Mouse (Mus musculus) urinary bladder, adult 18-20 months (tissue): Measurements from ENCODE around the gene Dis3.

ENCODE experiments used
- DNase-seq, 2 experiments: peaks; one replicate each; pipeline ENCODE4 v3.0.0; 2022; ENCODE audit warnings: low spot score in 2 of 2, mixed read lengths in 2 of 2

Gene Dis3

DNA sequence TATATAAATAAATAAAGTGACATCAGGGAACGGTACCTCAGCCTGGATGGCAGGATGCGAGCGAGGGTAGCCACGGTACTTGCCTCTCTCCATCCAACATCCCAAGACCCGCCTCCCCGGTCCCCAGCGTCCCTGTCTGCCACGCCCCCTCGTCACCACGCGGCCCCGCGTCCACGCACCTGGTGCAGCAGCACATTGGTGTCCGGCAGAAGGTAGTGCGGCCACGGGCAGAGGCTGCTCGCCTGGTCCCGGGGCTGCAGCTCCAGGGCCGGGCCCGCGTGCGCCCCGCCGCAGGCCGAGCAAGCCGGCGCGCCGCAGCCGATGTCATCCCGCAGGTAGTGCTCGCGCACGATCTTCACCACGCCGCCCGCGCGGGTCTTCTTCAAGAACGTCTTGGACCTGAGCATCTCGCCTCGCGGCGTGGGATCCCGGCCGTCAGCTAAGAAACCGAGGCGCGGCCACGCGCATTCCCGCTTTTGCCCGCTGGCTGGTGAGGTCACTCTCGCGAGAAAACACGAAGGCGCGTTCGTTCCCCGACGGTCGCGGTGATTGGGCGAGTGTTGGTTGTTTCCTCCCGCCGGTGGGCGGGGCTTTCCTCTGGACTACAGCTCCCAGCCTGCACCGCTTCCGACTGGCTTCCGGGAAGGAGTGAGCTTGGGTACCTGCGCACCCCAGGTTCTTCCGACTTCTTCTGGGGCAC lies at the start of gene Dis3, which contains the start of gene Pibf1:
Gene Dis3 (minus strand): TSS at position 504 of the 700 bp plus-strand sequence.
Gene Pibf1 (plus strand): TSS at position 158 of the 700 bp plus-strand sequence.
- peak; percentile 98 to 99 for DNase-seq

DNA sequence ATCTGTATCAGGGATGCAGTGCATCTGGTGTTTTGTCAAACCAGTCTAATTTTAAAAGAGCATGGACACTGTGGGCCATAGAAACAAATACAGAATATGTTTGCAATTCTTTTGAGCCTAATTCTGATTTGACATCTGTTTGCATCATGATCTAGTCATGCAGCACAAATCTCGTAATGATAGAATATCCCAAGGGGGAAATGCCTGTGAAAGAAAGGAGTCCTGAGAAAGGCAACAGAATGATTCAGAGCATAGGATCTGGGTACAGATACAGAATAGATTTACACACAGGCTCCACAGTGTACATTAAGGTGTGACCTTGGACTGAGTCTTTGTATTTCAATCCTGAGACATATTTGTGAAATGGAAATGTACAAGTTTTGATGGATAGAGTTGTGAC lies 47.3 kb upstream of the Dis3 start:
- DNase-seq: no peak

DNA sequence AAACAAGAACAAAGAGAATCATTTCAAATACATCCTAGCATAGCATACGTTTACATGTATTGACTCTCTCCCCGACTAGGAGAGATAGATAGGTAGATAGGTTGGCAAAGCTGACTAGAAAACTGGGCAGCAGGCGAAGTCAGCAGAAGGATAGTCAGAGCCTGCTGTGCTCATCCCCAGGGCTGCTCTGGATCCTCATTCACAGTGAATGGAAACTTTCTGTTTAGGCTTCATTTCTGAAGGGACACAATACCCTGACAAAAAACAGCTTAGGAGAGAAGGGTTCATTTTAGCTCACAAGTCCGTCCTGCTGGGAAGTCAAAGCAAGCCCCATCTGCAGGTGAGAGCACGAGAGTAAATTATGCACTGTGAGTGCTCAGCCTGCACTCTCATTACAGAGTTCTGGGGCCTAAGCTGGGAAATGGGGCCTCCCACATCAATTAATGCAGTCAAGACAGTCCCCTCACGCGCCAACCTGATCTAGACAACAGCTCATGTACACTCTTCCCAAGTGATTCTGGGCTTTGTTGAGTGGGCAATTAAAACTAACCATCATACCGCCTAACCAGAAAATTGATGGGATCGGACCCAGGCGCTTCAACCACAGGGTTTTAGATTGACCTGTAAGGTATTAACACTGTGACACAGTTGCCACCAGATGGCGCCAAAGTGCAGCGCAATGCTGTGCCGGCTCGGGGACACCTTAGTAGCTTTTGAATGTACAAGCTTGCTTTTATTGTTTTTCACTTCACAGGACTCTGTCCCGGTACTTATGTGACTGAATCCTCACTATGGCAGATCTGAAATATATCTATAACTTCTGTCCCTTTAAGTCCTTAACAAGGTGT lies 42.4 kb upstream of the Dis3 start:
- peak; percentile 67 to 68 for DNase-seq

DNA sequence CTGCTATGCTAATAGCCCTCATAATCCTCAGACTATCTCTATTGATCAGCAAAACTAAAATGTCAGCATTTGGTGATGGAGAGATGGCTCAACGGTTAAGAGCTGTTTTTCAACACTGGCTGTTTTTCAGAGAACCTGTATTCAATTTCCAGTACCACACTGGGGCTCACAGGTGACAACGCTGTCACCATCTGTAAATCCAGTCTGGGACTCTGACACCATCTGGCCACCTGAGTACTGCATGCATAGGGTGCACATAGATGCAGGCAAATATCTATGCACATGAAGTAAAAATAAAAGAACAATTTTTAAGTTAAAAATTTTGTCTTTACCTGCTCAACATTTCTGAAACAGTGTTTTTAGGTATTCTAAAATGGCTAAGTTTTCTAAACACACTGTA lies 40.5 kb upstream of the Dis3 start:
- DNase-seq: no peak

DNA sequence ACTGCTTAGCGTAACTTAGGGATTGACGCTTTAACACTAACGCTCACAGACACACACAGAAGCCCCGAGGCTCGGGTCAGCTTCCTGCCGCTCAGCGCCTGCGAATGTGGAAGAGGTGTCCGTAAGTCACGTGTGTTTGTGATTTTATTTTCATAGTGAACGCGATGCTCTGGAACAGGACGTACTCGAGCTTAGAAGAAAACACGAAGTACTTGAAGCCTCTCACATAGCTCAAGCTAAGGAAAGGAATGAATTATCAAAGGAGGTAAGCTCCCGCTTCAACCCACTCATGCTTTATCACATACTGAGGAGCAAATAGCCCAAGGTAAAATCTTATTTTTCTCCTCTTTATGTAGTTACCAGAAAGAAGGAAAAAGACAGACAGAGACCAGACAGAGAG lies 36.7 kb upstream of the Dis3 start:
- DNase-seq: no peak

DNA sequence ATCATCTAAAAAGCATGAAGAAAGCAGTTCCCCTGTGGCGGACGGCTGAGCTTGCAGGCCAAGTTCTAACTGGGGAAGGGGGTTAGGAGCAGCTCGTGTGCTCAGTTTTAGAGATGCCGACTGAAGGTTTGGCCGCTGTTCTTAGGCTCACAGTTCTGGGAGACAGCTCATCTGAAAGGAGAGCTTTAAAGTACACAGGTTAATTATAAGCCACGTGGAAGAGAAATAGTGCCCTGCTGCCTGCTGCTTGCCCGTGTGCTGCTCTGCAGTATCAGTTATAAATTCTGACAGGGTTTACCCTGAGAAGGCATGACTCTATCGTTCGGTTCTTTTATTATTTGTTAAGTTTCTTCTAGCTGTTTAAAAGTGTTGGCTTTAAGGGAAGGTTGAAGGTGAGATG lies 36.2 kb upstream of the Dis3 start:
- no peak for DNase-seq

DNA sequence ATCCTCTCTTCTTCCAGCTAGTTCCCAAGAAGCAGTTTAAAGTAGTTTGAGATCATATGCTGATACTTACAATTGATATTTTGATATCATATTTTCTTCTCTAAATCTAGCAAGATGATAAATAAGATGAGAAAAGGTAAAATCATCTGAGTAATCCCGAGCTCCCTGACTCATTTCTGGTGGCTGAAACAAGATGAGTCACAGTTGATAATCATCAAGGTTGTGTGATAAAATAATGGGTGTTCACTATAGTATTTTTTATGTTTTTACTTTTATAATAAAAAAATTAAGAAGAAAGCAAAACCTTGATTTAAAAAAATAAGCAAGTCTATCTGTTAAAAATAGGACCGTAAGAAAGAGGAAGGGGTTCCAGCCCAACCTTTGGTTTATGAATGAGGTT lies 34.5 kb upstream of the Dis3 start:
- no peak for DNase-seq

DNA sequence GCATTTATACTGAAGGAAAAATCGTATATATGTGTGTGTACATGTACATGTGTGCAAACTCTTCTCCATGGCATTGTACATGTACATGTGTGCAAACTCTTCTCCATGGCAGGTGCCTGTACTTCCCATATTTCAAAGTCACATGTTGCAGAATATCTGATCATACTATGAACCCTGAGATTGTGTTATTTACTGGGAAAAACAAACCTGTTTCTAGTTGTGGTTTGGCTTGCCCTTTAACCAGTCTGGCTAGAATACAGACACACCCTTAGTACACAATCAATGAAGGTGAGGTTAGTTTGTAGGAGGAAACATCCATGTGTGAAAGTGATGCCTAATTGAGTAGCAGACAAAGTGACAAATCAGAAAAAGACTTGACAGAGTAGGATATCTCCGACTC lies 29.5 kb upstream of the Dis3 start:
- DNase-seq: no peak

DNA sequence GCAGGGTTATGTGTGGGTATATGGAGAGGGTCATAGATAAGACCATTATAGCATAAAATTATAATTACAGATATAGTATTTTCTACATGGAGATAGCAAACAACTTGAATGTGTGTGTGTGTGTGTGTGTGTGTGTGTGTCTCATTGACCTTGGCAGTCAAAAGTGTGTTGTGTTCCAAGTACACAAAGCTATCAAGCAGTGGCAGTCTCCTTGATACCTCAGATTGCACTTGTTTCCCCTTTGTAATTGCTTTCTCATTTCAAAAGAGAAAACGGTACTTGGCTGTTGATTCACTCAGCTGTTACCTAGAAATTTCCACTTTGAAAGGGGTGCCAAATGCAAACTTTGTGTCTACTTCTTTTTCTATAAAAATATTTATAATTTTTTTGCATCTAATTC lies 27.9 kb upstream of the Dis3 start:
- no peak for DNase-seq

DNA sequence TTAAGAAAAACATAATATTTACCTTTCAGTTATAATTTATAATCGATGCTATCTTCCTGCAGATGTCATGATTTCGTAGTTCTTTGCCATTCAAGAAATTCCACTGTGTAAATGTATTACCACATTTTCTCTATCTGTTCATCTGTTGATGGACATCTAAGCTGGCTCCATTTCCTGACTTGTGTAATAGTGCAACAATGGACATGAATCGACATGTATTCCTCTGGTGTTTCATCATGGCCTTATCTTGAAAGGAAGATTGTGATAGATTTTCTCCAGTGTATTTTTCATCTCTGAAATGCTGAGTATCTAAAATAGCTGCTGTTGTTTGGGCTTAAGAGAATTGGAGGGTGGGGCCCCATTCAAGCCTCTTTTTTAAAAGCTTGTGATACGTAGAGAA lies 27.1 kb upstream of the Dis3 start:
- DNase-seq: peak in 1 of 2 experiments; percentile 6

DNA sequence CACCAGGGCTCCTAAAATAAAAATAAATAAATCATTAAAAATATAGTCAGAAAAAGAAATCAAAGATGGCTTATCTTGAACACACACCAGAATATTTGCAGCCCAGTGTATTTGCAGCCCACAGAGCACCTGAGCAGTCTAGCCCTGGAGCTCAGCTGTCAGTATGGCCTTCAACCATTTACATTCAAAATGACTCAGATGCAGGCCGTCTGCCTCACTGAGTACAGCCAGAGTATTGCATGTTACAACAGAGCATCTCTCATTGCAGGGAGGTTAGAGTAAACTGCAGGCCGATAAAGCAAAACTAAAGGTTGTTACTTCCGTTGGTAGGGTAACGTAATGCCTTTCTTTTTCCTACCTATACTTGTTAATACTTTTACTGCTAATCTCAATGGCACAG lies 24.5 kb upstream of the Dis3 start:
- DNase-seq: no peak

DNA sequence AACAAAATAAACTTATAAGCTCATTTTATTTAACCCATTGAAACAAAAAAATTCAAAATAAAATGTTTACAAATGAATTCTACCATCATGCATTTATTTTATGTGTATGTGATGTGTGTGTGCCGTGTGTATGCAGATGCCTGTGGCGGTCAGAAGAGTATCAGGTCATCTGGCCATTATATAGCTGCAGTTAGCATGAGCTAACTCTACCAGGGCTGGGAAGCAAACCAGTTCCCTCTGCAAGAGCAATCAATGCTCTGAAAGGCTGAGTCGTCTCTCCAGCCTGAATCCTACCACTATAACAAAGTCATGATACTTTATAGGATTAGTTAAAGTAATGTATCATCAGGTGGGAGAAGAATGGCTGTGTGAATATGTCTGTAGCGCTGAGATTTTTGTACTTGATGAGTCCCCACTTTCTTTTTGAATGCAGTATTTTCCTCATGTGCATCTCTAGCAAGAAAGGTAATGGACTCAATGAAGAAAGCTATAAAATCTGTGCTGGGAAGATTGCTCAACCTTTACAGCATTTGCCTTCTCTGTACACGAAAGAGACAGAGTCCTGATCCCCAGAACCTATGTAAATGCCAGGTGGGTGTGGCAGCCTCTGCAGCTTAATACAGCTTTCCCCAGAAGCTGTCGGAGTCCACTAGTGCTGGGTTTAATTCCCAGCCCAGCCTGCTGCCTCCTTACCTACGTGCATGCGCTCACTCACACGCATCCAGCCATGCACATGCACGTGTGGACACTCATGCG lies 22.2 kb upstream of the Dis3 start:
- no peak for DNase-seq

DNA sequence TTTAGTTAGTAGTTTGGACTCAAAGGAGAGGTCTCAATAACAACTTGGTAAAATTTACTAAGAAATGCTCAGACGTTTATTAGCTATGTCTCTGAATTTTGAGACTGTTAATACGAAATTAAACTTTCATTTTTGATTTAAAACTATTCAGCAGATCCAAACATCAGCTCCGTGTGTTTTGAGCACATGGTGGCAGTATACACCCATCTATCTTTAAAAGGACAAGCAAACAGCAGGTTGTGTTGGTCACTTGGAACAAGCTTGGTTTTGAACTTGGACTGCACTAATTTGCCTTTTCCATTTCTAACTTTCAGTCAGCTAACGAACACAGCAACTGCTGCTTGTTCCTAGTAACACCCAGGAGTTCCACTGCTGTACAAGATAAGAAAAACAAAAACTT lies 18.0 kb upstream of the Dis3 start:
- no peak for DNase-seq

DNA sequence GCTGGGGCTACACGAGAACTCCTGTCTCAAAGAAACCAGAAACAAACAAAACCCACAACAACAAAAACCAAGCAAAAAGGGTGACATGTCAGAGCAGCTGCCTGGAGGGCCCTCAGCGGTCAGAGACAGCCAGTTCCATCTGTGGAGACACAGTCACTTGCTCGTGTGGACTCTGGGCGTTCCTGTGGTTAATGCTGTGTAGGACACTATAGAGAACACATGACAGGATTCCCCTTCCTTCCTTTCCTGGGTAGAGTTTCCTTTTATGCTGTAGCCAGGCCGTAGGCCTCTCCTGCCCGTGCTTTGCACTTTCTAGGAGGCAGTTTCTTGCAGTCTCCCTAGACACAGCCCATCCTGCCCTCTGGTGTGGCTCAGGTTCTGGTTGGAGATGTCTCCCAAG lies 9.2 kb upstream of the Dis3 start:
- DNase-seq: no peak

DNA sequence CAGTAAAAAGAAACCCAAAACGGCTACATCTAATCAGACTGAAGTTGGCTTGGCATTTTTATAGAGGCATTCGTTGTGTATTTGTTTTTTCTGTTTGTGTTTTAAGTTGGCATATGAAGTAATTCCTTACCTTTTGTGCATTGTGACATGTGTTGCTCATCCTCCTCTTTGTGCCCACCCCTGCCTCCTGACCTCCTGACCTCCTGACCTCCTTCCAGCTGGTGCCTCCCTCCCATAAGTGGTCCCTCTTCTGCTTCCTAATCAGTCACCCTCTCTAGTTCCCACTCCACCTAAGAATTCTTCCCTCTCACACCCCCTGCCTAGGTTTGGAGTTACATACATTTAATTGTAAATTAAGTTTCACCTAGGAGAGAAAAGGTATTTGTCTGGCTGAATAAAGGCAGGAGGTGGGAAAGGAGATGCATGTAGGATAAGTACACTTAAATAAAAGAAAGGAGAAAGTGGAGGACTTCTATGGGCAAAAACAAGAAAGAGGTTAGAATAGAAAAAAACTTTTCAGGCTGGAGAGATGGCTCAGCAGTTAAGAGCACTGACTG lies 8.1 kb upstream of the Dis3 start:
- DNase-seq: no peak

DNA sequence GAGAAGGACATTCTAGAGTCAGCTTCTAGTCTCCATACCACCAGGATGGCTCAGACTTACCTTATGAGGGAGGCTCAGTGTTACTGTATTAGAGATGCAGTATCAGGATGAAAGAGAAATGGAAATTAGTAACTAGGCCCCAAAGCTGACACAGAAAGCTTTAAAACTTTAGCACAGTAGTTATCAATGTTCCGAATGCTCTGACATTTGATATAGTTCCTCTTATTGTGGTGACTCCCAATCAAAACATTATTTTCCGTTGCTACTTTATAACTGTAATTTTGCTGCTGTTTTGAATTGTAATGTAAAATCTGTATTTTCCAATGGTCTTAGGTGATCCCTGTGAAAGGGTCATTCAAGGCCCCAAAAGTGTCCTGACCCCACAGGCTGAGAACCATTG lies 7.1 kb upstream of the Dis3 start:
- no peak for DNase-seq

DNA sequence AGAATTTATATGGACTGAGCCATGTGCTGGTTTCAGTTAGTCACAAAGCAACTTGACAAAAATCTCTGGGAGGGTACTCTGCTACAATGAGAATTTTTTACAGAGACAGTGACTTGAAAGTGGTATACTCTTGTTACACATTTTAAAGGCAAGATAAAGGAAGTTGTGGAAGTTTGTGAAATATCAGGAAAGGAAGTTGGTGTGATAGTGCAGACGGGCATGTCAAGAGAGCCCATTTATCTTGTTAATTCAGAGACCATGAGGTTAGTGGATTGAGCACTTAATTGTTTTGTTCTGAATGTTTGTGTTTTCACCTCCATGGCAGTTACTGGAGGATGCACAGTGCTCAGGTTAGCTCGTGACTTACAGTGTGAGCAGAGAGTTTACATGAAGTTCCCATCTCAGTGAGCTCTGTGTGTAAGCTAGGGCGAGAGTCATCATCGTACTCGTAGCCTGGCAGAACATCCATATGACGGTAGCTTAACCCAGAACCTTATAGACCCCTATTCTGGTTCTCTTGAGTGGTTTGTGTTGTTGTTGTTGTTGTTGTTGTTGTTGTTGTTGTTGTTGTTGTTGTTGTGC lies 5.1 kb upstream of the Dis3 start:
- DNase-seq: no peak

DNA sequence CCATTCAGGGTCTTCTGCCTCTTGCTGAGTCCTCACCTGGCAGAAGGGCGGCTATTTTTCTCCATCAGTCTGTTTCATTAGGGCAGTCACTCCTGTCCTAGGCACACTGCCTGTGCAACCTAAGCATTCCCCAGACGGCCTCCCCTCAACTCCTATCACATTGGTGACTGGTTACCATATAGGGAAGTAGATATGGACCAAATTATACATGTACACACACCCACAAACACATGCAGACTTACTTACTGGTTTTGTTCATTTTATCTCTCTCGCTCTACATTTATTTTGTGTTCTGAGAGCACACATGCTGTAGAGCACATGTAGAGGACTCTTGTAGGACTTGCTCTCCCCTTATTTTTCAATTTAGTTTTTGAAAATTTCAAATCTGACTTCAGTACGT lies 3.5 kb upstream of the Dis3 start:
- no peak for DNase-seq

DNA sequence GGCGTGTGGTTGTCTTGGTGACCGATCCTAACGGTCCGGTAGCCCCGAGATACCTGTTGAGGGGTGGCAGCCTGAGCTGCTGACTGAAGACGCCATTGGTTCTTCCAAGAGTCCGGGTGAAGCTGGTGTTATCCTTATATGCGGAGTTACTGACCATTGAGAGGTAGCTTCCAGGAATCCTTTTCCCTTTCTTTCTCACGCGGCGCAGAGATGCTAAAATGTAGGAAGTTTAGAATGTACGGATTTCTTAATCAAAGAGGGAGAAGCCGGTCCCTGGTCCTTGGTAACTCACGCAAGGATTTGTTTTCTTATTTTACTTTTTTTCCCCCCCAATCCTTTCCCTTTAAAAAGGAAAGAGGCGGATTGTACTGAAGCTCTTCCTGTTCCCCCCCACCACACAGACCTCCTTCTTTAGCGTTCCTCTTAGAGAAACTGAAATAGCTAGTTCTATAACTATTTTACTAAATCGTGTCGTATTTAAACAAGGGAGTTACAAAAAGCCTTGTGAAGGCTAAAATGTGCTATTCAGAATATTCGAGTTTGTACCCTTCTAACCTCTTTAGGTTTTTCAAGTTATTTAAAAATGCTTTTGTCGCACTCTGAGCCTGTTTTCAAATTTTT lies 507 bp upstream of the Dis3 start:
- no peak for DNase-seq

DNA sequence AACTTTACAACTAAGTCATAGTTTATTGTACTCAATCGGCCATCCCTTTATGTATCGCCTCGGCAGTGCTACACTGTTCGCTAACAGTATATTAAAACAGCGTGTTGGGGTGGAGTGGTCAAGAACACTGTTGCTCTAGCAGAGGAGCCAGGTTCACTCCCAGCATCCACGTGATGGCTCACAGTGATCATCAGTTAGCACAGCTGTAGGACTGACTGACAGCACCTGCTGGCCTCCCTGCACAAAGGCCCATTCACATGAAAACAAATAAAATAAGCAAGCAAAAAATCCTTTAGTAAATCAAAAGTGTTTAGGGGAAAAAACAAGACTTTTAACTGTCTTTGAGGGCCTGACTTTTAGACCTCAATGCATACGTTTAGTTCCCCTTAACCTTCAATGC lies 10.6 kb downstream of the Dis3 start:
- DNase-seq: no peak

DNA sequence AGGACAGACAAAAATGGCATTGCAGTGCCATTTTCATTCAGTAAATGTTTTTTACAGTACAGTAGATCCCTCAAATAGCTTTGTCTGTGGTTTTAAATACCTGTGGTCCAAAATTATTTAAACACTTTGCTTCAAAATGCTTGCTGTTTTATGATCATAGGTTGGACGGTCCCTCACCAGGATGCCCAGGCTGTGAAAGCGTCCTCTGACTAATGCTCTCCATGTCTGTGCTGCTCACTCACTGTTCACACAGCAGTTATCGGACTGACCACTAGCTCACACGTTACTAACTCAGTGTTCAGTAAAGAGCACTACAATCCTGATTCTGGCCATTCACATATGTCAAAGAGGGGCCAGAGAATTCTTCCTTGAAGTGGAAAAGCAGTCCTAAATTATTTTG lies 28.4 kb downstream of the Dis3 start:
- DNase-seq: no peak
